Mouse (Mus musculus) forebrain, embryonic 16.5 days (tissue): ENCODE results near the gene Fmr1. TPM values are rescaled to one million over a fixed set of nuclear protein-coding genes. Genes with fewer than 3 reads are reported as not detected.

Source experiments
- ATAC-seq: fragments of 200-750 bp; cut with Nextera tagmentation; 2 replicates; pipeline ENCODE4 v1.8.0; 2017; ENCODE audit warnings: mild to moderate bottlenecking, moderate library complexity
- H3K27ac ChIP-seq: fragments of 300-500 bp; sonication (generic); 2 replicates; pipeline ENCODE4 v1.5.1; 2014; ENCODE audit warnings: low read length, control low read depth
- H3K27me3 ChIP-seq: fragments of 300-500 bp; sonication (generic); replicated peaks from 2 replicates; pipeline ENCODE4 v1.6.1; 2014; ENCODE audit warnings: low read length; ENCODE audit not compliant: control insufficient read depth, insufficient read depth
- H3K36me3 ChIP-seq: fragments of 300-500 bp; sonication (generic); 2 replicates; pipeline ENCODE4 v1.6.1; 2014; ENCODE audit not compliant: control insufficient read depth, insufficient read depth
- H3K4me1 ChIP-seq: fragments of 300-500 bp; sonication (generic); replicated peaks from 2 replicates; pipeline ENCODE4 v1.6.1; 2014; ENCODE audit warnings: low read length; ENCODE audit not compliant: control insufficient read depth, insufficient read depth
- H3K4me2 ChIP-seq: fragments of 300-500 bp; sonication (generic); 2 replicates; pipeline ENCODE4 v1.6.1; 2014; ENCODE audit warnings: mild to moderate bottlenecking, low read length, control low read depth
- H3K4me3 ChIP-seq: fragments of 300-500 bp; sonication (generic); replicated peaks from 2 replicates; pipeline ENCODE4 v1.5.1; 2014; ENCODE audit warnings: mild to moderate bottlenecking, low read length, control low read depth
- H3K9ac ChIP-seq: fragments of 300-500 bp; sonication (generic); replicated peaks from 2 replicates; pipeline ENCODE4 v1.6.1; 2014; ENCODE audit warnings: low read depth, low read length, control low read depth
- H3K9me3 ChIP-seq: fragments of 300-500 bp; sonication (generic); 2 replicates; pipeline ENCODE4 v1.6.1; 2016; ENCODE audit warnings: low read length; ENCODE audit not compliant: control insufficient read depth
- WGBS: fragments of 180-500 bp; shearing (Covaris S2); extraction: QIAGEN DNeasy Blood & Tissue Kit; methylation state at CpG from one replicate; pipeline ENCODE4 v1.1.7; 2014; 5-methylcytosine and 5-hydroxymethylcytosine counted together
- polyA plus RNA-seq: library from polyadenylated mRNA; unstranded; fragments of >200 nt; fragmentation: Nextera tagmentation; extraction: Ambion mirVana; gene quantifications from 2 replicates; pipeline ENCODE4 v1.2.1, GENCODE M21; 2015

Fmr1 gene
- polyA plus RNA-seq, 1 experiment from 2014 or later = 61.7 TPM

DNA sequence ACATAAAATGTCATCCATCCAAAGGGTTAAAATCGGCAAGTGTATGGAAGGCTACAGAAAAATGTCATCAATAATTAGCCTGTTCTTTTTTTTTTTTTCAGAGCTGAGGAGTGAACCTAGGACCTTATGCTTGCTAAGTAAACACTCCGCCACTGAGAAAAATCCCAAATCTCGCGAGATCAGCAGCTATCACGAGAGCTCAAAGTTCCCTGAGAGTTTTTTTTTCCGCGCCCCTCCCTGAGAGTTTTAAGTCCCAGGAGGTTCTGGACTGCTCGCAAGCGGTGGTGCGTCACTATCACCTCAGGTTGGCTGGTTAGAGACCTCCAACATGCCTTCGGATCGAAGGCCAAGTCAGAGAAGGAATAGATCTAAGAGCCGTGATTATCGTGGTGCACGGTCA is 83.3 kb downstream of the Fmr1 start, which contains the start of gene Fmr1nb:
Gene Fmr1nb, plus strand, starts transcription at position 234 of the 400 bp plus-strand sequence.
- no peak within 1 kb of the TSS for H3K4me3 ChIP-seq
- H3K36me3 ChIP-seq = no peaks in the 10 kb centered on the region
- H3K9ac ChIP-seq = no peak within 1 kb of the TSS
- no peak for ATAC-seq
- WGBS = 92% methylated on average over 15 of the region's 15 CpGs
- H3K27ac ChIP-seq = no peak within 1 kb of the TSS
- no peaks in the 10 kb centered on the region for H3K27me3 ChIP-seq
- H3K4me1 ChIP-seq = no peaks in the 10 kb centered on the region
- no peak within 1 kb of the TSS for H3K4me2 ChIP-seq
- H3K9me3 ChIP-seq = no peaks in the 10 kb centered on the region

Other genes starting within 250 kb of the Fmr1 start
- not detected in 2 replicates for gene Fmr1nb, start 83.3 kb downstream of the Fmr1 start, polyA plus RNA-seq
- 2.9 and 5.1 TPM in 2 replicates for gene Gm14698, start 142.6 kb downstream of the Fmr1 start, polyA plus RNA-seq
- not detected in 2 replicates for gene Gm6812, start 214.5 kb downstream of the Fmr1 start, polyA plus RNA-seq